Mouse (Mus musculus): Measurements from ENCODE around the gene Rxrg. TPM values are rescaled to one million over a fixed set of nuclear protein-coding genes. Genes with fewer than 3 reads are reported as not detected.

Rxrg gene
- polyA plus RNA-seq, 1 experiment from 2014 or later, result 2.3 TPM

DNA sequence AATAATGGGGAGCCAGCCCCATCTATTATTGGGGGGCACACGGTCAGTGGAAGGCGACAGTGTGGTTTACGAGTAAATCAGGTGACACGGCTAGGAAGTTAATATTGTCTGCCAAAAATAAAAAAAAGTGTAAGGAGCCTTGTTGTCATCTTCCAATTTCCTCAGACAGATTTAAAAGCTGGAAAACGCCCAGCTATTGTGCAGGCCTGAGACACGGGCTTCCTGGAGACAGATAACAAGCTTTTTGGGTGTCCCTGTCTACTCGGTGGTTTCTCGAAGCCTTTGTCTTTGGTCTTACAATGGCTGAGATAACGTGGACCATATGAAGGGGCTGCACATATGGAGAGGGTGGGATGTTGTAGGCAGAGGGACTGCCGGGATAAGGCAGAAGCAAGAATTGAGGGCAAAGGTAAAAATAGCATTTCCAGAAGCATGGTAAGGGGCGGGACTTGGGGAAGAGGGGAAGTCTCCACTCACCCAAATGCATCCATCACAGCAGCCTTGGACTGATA, 51.0 kb downstream of the Rxrg start:
- H3K27ac ChIP-seq, result no peak overlapping the region
- ATAC-seq (replicated peaks; ENCODE audit: low FRiP score), result no peak
- WGBS, result 68% methylated on average over 11 of the region's 11 CpGs
- H3K9me3 ChIP-seq (replicated peaks), result no peaks in the 10 kb centered on the region
- H3K4me1 ChIP-seq, result no peaks in the 10 kb centered on the region
- no peak overlapping the region for H3K4me3 ChIP-seq (replicated peaks)
- H3K27me3 ChIP-seq, result peaks cover 16% of the 10 kb centered on the region; the same call in 1 of the 2 replicates
- H3K36me3 ChIP-seq, result no peaks in the 10 kb centered on the region
- H3K9ac ChIP-seq, result no peak overlapping the region
- H3K4me2 ChIP-seq, result no peak overlapping the region

- Histone ChIP-seq H3K4me2 (no peak overlapping the region), H3K4me1 (no peaks in the 10 kb centered on the region), H3K27ac (no peak overlapping the region), H3K4me3 (replicated peaks) (no peak overlapping the region), H3K27me3 (peaks cover 6% of the 10 kb centered on the region; the same call in 1 of the 2 replicates), H3K9me3 (replicated peaks) (no peaks in the 10 kb centered on the region), H3K9ac (no peak overlapping the region), H3K36me3 (no peaks in the 10 kb centered on the region)
- WGBS, result 85% methylated on average over 2 of the region's 2 CpGs
- no peak for ATAC-seq (replicated peaks; ENCODE audit: low FRiP score)
Measured at GRCm38 (mm10) chr1:167652336-167652735, 54.2 kb downstream of the Rxrg start.

- H3K9ac ChIP-seq, result no peak overlapping the region
Measured at GRCm38 (mm10) chr1:167659065-167659464, 60.9 kb downstream of the Rxrg start.

DNA sequence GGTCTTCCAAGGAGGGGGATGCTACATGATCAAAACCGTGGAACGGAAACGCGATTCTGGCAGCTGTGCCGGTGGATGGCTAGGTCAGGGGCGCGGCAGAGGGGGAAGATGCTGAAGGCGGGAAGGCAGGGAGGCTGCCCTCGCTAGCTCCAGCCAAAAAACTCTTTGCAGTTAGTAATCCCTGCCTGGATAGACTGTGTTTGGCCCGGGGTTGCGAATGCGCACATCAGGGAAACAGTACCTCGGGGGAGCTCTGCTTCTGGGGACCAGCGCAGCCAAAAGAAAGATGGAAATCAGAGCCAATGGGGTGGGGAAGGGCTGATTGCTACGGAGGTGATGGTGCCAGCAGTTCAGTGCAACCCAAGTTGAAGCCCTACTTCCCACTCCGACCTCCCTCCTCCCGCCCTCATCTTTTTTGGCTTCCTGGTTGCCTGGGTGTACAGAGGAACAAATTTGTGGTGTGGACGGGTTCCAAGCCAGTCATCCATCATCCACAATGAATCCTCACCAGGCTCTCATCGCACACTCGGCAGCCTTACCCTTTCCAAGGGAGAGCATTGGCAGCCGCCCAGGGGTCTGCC, 62.4 kb downstream of the Rxrg start:
- Histone ChIP-seq H3K27me3 (peaks cover 72% of the 10 kb centered on the region), H3K4me2 (peak overlapping the region; percentile 56), H3K9me3 (replicated peaks) (no peaks in the 10 kb centered on the region), H3K9ac (no peak overlapping the region), H3K27ac (no peak overlapping the region), H3K36me3 (no peaks in the 10 kb centered on the region), H3K4me3 (replicated peaks) (peak overlapping the region; percentile 33), H3K4me1 (peaks cover 13% of the 10 kb centered on the region)
- ATAC-seq (replicated peaks; ENCODE audit: low FRiP score), result 0 out of 2 replicates have a peak, but pooled peaks have one; percentile 49
- 1% methylated on average over 21 of the region's 21 CpGs for WGBS

More at GRCm38 (mm10) chr1:167659065-167659464, 60.9 kb downstream of the Rxrg start:
- H3K4me3 ChIP-seq (replicated peaks), result no peak overlapping the region
- no peaks in the 10 kb centered on the region for H3K9me3 ChIP-seq (replicated peaks)
- 93% methylated on average over 3 of the region's 3 CpGs for WGBS
- H3K36me3 ChIP-seq, result no peaks in the 10 kb centered on the region
- no peak overlapping the region for H3K27ac ChIP-seq
- H3K27me3 ChIP-seq, result peaks cover 63% of the 10 kb centered on the region
- H3K4me2 ChIP-seq, result no peak overlapping the region
- peaks cover 13% of the 10 kb centered on the region for H3K4me1 ChIP-seq
- ATAC-seq (replicated peaks; ENCODE audit: low FRiP score), result no peak

GRCm38 (mm10) chr1:167661123-167661522, 62.9 kb downstream of the Rxrg start:
- peaks cover 13% of the 10 kb centered on the region for H3K4me1 ChIP-seq
- peak overlapping the region; percentile 56 for H3K4me2 ChIP-seq
- H3K9ac ChIP-seq, result no peak overlapping the region
- no peaks in the 10 kb centered on the region for H3K9me3 ChIP-seq (replicated peaks)
- H3K27me3 ChIP-seq, result peaks cover 77% of the 10 kb centered on the region
- peak; percentile 49; the same call in 1 of the 2 replicates for ATAC-seq (replicated peaks; ENCODE audit: low FRiP score)
- no peaks in the 10 kb centered on the region for H3K36me3 ChIP-seq
- peak overlapping the region; percentile 33 for H3K4me3 ChIP-seq (replicated peaks)
- no peak overlapping the region for H3K27ac ChIP-seq
- WGBS, result 1% methylated on average over 19 of the region's 19 CpGs

DNA sequence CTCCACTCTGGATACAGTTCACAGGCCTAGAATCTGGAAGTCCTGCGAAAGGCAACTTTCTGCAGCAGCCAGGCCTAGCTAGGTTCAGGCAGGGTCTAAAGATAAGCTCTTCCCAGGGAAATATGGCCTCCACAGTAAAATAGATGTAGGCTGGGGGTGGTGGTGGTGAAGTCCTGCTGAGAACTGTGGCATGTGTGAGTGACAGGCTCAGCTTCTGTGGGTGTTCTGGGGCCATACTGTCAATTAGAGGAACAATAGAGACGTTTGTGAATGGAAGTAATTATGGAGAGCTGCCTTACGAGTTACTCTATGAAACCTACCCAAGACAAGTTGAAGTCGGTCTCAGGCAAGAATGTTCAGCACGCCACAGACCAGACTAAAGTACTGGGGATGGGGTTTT, 65.0 kb downstream of the Rxrg start:
- ATAC-seq (replicated peaks; ENCODE audit: low FRiP score), result no peak

DNA sequence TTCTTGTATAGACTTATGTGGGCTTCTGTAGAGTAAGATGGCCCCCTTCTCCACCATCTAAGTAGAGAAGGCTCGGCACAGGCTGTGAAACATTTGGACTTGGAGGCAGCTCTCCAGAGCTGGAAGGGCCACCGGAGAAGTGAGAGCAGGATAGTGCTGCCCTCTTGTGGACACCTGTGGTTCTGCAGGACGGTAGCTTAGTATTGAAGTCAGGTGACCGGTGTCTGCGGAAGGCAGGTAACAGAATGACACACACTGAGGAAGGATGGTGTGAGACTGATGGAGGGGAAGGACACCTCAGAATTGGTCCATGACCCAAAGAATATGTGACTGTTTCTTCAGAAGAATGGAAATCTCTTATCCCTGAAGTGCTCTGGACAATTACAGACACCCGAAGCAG, 71.6 kb downstream of the Rxrg start:
- H3K9ac ChIP-seq, result no peak overlapping the region
- no peaks in the 10 kb centered on the region for H3K9me3 ChIP-seq (replicated peaks)
- no peaks in the 10 kb centered on the region for H3K36me3 ChIP-seq
- ATAC-seq (replicated peaks; ENCODE audit: low FRiP score), result no peak
- H3K4me2 ChIP-seq, result no peak overlapping the region
- no peak overlapping the region for H3K27ac ChIP-seq
- WGBS, result 29% methylated on average over 6 of the region's 6 CpGs
- H3K4me3 ChIP-seq (replicated peaks), result no peak overlapping the region
- H3K27me3 ChIP-seq, result peaks cover 72% of the 10 kb centered on the region
- H3K4me1 ChIP-seq, result no peaks in the 10 kb centered on the region

More for the DNA sequence above, 65.0 kb downstream of the Rxrg start:
- H3K4me2 ChIP-seq, result no peak overlapping the region
- H3K9ac ChIP-seq, result no peak overlapping the region
- H3K27me3 ChIP-seq, result peaks cover 69% of the 10 kb centered on the region
- no peak overlapping the region for H3K4me3 ChIP-seq (replicated peaks)
- 70% methylated on average over 5 of the region's 5 CpGs for WGBS
- no peaks in the 10 kb centered on the region for H3K9me3 ChIP-seq (replicated peaks)
- H3K4me1 ChIP-seq, result peaks cover 13% of the 10 kb centered on the region
- no peak overlapping the region for H3K27ac ChIP-seq
- H3K36me3 ChIP-seq, result no peaks in the 10 kb centered on the region

DNA sequence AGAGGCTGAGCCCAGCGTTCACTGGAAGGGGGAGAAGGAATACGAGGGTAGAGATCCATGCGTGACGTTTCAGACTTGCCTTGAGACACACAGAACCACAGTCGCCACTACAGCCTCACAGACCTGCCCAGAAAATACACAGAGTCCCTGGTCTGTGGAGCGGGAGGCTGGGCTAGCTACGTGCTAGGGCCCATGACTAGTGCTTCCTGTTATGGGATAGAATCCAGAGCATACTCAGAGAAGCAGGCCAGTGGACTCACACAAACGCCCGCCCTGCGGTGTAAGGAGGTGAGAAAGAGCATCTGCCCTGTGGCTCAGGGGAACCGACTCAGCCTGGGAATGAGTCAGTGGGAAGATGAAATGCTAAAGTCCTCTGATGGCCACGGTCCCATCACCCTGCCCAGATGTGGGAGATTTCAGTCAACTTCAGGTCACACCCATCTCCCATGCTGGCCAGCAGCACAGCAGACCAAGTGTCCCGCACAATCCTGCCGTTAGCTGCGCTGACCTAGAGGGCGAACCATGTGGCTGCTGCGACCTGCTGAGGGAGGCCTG, 74.3 kb downstream of the Rxrg start:
- no peaks in the 10 kb centered on the region for H3K9me3 ChIP-seq (replicated peaks)
- no peak overlapping the region for H3K9ac ChIP-seq
- WGBS, result 21% methylated on average over 17 of the region's 17 CpGs
- no peak overlapping the region for H3K27ac ChIP-seq
- no peak for ATAC-seq (replicated peaks; ENCODE audit: low FRiP score)
- H3K36me3 ChIP-seq, result no peaks in the 10 kb centered on the region
- no peak overlapping the region for H3K4me2 ChIP-seq
- H3K4me1 ChIP-seq, result no peaks in the 10 kb centered on the region
- no peak overlapping the region for H3K4me3 ChIP-seq (replicated peaks)
- H3K27me3 ChIP-seq, result peaks cover 80% of the 10 kb centered on the region

GRCm38 (mm10) chr1:167679061-167679460, 80.9 kb downstream of the Rxrg start:
- Histone ChIP-seq H3K9ac (no peak overlapping the region), H3K36me3 (no peaks in the 10 kb centered on the region), H3K4me1 (no peaks in the 10 kb centered on the region), H3K27ac (no peak overlapping the region), H3K4me2 (no peak overlapping the region), H3K9me3 (replicated peaks) (peaks cover 5% of the 10 kb centered on the region; the same call in 1 of the 2 replicates), H3K27me3 (peaks cover 29% of the 10 kb centered on the region), H3K4me3 (replicated peaks) (no peak overlapping the region)
- no peak for ATAC-seq (replicated peaks; ENCODE audit: low FRiP score)
- WGBS, result 96% methylated on average over 6 of the region's 6 CpGs

- peaks cover 73% of the 10 kb centered on the region for H3K27me3 ChIP-seq
- no peak for ATAC-seq (replicated peaks; ENCODE audit: low FRiP score)
- 0 out of 2 replicates have a peak, but pooled peaks cover 5% of the 10 kb centered on the region for H3K9me3 ChIP-seq (replicated peaks)
- H3K36me3 ChIP-seq, result no peaks in the 10 kb centered on the region
- peaks cover 33% of the 10 kb centered on the region for H3K4me1 ChIP-seq
- H3K27ac ChIP-seq, result no peak overlapping the region
- H3K4me3 ChIP-seq (replicated peaks), result peak overlapping the region; percentile 52
- WGBS, result under 1% methylated on average over 8 of the region's 8 CpGs
- peak overlapping the region; percentile 96 for H3K4me2 ChIP-seq
- H3K9ac ChIP-seq, result no peak overlapping the region
Measured at GRCm38 (mm10) chr1:167688001-167688346, 89.8 kb downstream of the Rxrg start.

DNA sequence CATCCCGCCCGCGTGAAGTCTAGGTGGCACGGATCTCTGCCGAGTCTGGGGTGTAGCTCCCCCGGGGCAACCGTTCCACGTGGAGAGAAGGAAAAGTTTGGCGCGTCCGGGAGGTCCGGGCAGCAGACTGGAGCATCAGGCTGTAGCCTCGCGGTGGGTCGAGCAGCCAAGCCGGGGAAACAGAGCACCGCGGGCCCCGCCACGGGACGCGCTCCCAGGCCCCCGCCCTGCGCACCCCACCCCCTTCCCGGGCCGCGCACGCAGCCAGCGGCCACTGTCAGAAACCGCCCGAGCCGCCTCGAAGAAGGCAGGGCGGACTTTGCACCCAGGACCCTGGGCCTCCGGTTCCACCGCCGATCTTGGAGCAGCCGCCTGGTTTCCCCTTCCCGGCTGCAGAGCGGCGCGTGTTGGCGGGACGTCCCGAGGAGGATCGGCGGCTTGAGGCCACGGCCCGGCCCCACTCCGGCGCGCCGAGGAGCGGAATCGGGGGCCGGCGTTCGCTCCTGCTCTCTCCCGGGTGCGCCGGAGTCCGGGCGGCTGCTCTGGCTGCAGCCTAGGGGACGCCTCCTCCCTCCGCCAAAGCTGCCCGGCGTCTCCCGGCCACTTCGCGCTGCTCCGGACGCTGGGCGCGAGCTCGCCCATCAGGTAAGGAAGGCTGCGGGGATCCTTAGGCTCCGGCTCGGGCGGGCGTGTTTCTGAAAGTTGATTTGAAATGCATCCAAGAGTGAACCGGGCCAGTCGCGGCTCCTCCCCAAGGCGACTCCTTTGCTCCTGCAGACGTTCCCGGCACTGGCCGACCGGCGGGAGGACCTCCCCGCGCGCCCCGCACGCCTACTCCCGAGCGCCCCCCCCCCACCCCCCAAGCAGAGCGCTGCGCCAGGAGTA, 90.4 kb downstream of the Rxrg start:
- H3K9ac ChIP-seq, result peak overlapping the region; percentile 29
- no peaks in the 10 kb centered on the region for H3K36me3 ChIP-seq
- ATAC-seq (replicated peaks; ENCODE audit: low FRiP score), result peak; percentile 73
- H3K27ac ChIP-seq, result no peak overlapping the region
- H3K4me3 ChIP-seq (replicated peaks), result peak overlapping the region; percentile 52
- H3K4me1 ChIP-seq, result peaks cover 33% of the 10 kb centered on the region
- H3K27me3 ChIP-seq, result peaks cover 78% of the 10 kb centered on the region
- WGBS, result under 1% methylated on average over 93 of the region's 98 CpGs
- H3K4me2 ChIP-seq, result peak overlapping the region; percentile 96
- 0 out of 2 replicates have a peak, but pooled peaks cover 5% of the 10 kb centered on the region for H3K9me3 ChIP-seq (replicated peaks)

DNA sequence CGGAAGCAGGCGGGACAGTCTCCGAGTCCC, 90.9 kb downstream of the Rxrg start, which contains the start of gene Lmx1a:
Gene Lmx1a, plus strand, starts transcription at position 6 of the 30 bp plus-strand sequence.
- Histone ChIP-seq H3K27me3 (peaks cover 83% of the 10 kb centered on the region), H3K27ac (no peak within 1 kb of the TSS), H3K9ac (peak within 1 kb of the TSS; percentile 29), H3K4me2 (peak within 1 kb of the TSS; percentile 96), H3K4me3 (replicated peaks) (peak within 1 kb of the TSS; percentile 52), H3K4me1 (peaks cover 33% of the 10 kb centered on the region), H3K36me3 (no peaks in the 10 kb centered on the region), H3K9me3 (replicated peaks) (0 out of 2 replicates have a peak, but pooled peaks cover 5% of the 10 kb centered on the region)
- ATAC-seq (replicated peaks; ENCODE audit: low FRiP score), result no peak
- WGBS, result 3% methylated on average over 3 of the region's 3 CpGs
